Comparison of ENCODE assay signal across 35 mouse cellular contexts in genomic region chr19:12685231-12685630, GRCm38 (mm10). TPM values are rescaled to one million over a fixed set of nuclear protein-coding genes. Genes with fewer than 3 reads are reported as not detected.
"Had no signal": no experiment of that assay in that cellular context is flagged by ENCODE, and none has a peak within 500 bp of the region (broad histone marks: within the 10 kb centered on the region; RNA-seq: fewer than 3 reads in every experiment).

No protein-coding gene starts in this region.

- DNase-seq: cerebellum, adult 2 months; cerebellum, adult 8-10 months; cerebellum, adult 9-10 months; cerebellum, adult 9-11 months; cerebellum, postnatal 10 days; cerebellum, postnatal 14 days; cerebellum, postnatal 25 days; cerebellum, postnatal 36 days; embryo, embryonic 11 days; forebrain, postnatal 0 days; gastrocnemius, adult 2 months; gastrocnemius, postnatal 10 days; gastrocnemius, postnatal 14 days; gastrocnemius, postnatal 25 days; gastrocnemius, postnatal 36 days; heart, adult 11 months; heart, adult 18-20 months; heart, adult 2 months had no signal

- H3K27me3 ChIP-seq: embryonic facial prominence, embryonic 12.5 days; embryonic facial prominence, embryonic 13.5 days; embryonic facial prominence, embryonic 15.5 days; forebrain, embryonic 12.5 days; forebrain, embryonic 13.5 days; forebrain, embryonic 15.5 days had no signal

- H3K4me1 ChIP-seq: embryonic facial prominence, embryonic 10.5 days; embryonic facial prominence, embryonic 12.5 days; embryonic facial prominence, embryonic 13.5 days; embryonic facial prominence, embryonic 15.5 days; forebrain, embryonic 10.5 days; forebrain, embryonic 12.5 days; forebrain, embryonic 13.5 days; forebrain, embryonic 15.5 days had no signal

- H3K27ac ChIP-seq: embryonic facial prominence, embryonic 10.5 days; embryonic facial prominence, embryonic 12.5 days; embryonic facial prominence, embryonic 13.5 days; embryonic facial prominence, embryonic 15.5 days; forebrain, embryonic 10.5 days; forebrain, embryonic 12.5 days; forebrain, embryonic 13.5 days; forebrain, embryonic 15.5 days; gastrocnemius, adult 2 months; heart, adult 2 months had no signal

- H3K4me3 ChIP-seq: embryonic facial prominence, embryonic 10.5 days; embryonic facial prominence, embryonic 12.5 days; embryonic facial prominence, embryonic 13.5 days; embryonic facial prominence, embryonic 15.5 days; erythroblast, embryonic 14.5 days; forebrain, embryonic 10.5 days; forebrain, embryonic 12.5 days; forebrain, embryonic 13.5 days; forebrain, embryonic 15.5 days; gastrocnemius, adult 2 months; heart, adult 2 months had no signal

- H3K36me3 ChIP-seq: embryonic facial prominence, embryonic 10.5 days; embryonic facial prominence, embryonic 12.5 days; embryonic facial prominence, embryonic 13.5 days; embryonic facial prominence, embryonic 15.5 days; forebrain, embryonic 10.5 days; forebrain, embryonic 12.5 days; forebrain, embryonic 15.5 days had no signal

RNA-seq across cellular contexts. Expression of gene Olfr1443, which starts 7.3 kb away (rescaled TPM):
- polyA plus RNA-seq: cerebellum, adult 2 months; cortical plate, adult 2 months; embryonic facial prominence, embryonic 10.5 days; embryonic facial prominence, embryonic 11.5 days; embryonic facial prominence, embryonic 12.5 days; embryonic facial prominence, embryonic 13.5 days; embryonic facial prominence, embryonic 14.5 days; embryonic facial prominence, embryonic 15.5 days; erythroblast, embryonic 14.5 days; forebrain, embryonic 10.5 days; forebrain, embryonic 11.5 days; forebrain, embryonic 12.5 days; forebrain, embryonic 13.5 days; forebrain, embryonic 14.5 days; forebrain, embryonic 15.5 days; forebrain, embryonic 16.5 days; forebrain, postnatal 0 days; frontal cortex, adult 2 months; gonadal fat pad, adult 2 months; heart, adult 2 months had no signal

RNA-seq across cellular contexts. Expression of gene Keg1, which starts 10.4 kb away (rescaled TPM):
- polyA plus RNA-seq: cerebellum, adult 2 months; cortical plate, adult 2 months; embryonic facial prominence, embryonic 10.5 days; embryonic facial prominence, embryonic 11.5 days; embryonic facial prominence, embryonic 12.5 days; embryonic facial prominence, embryonic 13.5 days; embryonic facial prominence, embryonic 14.5 days; embryonic facial prominence, embryonic 15.5 days; erythroblast, embryonic 14.5 days; forebrain, embryonic 10.5 days; forebrain, embryonic 11.5 days; forebrain, embryonic 12.5 days; forebrain, embryonic 13.5 days; forebrain, embryonic 14.5 days; forebrain, embryonic 15.5 days; forebrain, embryonic 16.5 days; forebrain, postnatal 0 days; frontal cortex, adult 2 months had no signal

RNA-seq across cellular contexts. Expression of gene Olfr1442, which starts 15.0 kb away (rescaled TPM):
- polyA plus RNA-seq: cerebellum, adult 2 months; cortical plate, adult 2 months; embryonic facial prominence, embryonic 10.5 days; embryonic facial prominence, embryonic 11.5 days; embryonic facial prominence, embryonic 12.5 days; embryonic facial prominence, embryonic 13.5 days; embryonic facial prominence, embryonic 14.5 days; embryonic facial prominence, embryonic 15.5 days; erythroblast, embryonic 14.5 days; forebrain, embryonic 10.5 days; forebrain, embryonic 11.5 days; forebrain, embryonic 12.5 days; forebrain, embryonic 13.5 days; forebrain, embryonic 14.5 days; forebrain, embryonic 15.5 days; forebrain, embryonic 16.5 days; forebrain, postnatal 0 days; frontal cortex, adult 2 months; heart, adult 2 months had no signal

RNA-seq across cellular contexts. Expression of gene Glyat, which starts 52.1 kb away (rescaled TPM):
- polyA plus RNA-seq: cortical plate, adult 2 months; embryonic facial prominence, embryonic 10.5 days; embryonic facial prominence, embryonic 11.5 days; embryonic facial prominence, embryonic 12.5 days; embryonic facial prominence, embryonic 13.5 days; embryonic facial prominence, embryonic 14.5 days; embryonic facial prominence, embryonic 15.5 days; erythroblast, embryonic 14.5 days; forebrain, embryonic 10.5 days; forebrain, embryonic 11.5 days; forebrain, embryonic 12.5 days; forebrain, embryonic 13.5 days; forebrain, embryonic 14.5 days; forebrain, embryonic 15.5 days; forebrain, embryonic 16.5 days; forebrain, postnatal 0 days; frontal cortex, adult 2 months; heart, adult 2 months had no signal
